Mouse (Mus musculus) retina, postnatal 7 days (tissue): ENCODE measurements around the gene Il10ra.
A peak's percentile ranks its signal among the peaks of the same experiment; 100 is the strongest.

Experiments used
- DNase-seq: peaks from one replicate; pipeline ENCODE4 v3.0.0-alpha.2; 2012; ENCODE audit warnings: low read depth, low spot score

Il10ra gene

DNA sequence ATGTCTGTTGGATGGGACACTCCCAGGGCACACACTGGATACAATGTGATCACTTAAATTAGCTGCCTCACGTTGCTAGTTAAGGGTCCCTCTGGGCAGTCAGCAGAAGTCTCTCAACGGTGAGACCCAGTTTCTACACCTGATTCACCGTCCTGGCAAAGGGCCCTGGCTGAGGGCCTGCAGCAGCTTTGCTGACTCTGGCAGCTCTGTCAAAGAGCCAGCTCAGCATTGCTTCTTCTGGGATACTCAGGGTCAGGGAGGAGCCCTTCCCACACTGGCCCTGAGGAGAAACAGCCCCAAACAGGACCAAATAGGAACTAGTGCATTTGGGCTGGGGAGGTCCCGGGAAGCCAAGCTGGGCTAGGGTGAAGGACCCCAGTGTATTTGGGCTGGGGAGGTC lies 7.5 kb downstream of the Il10ra start:
- no peak for DNase-seq

DNA sequence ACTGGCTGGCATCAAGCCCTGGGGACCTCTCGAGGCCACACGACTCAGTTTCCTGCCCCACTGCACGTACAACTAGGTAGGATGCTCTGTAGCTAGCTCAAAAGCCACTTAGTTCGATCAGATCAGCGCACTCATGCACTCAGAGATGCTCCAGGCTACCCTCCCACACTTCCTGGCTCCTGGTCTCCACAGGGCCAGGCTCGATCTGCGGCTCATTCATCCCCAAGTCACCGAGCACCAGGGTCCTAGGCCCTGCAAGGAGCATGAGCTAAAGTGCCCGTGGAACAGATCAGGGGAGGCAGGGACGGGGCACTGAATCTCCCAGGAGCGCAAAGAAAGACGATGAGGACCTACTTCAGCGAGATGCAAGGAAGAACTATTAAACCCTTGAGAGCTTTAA lies 9.9 kb downstream of the Il10ra start:
- no peak for DNase-seq

DNA sequence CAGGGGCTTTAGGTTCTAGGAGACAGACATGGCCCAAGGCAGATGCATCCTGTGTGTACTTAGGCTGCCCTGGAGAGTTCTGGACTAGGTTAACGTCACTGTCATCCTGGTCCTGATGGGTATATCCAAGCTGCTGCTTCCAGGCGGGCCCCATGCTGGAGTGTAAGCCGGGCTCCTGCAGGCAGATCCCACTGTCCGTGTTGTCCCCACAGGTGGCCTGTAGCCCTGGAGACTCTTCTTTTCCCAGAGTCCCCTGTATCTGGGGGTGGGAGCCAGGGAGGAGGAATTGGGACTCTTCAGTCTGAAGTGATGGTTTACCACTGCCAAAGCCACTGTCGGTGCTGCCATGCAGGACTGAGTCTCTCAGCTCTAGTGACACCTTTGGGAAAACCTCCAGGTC lies 13.0 kb downstream of the Il10ra start:
- DNase-seq = no peak

DNA sequence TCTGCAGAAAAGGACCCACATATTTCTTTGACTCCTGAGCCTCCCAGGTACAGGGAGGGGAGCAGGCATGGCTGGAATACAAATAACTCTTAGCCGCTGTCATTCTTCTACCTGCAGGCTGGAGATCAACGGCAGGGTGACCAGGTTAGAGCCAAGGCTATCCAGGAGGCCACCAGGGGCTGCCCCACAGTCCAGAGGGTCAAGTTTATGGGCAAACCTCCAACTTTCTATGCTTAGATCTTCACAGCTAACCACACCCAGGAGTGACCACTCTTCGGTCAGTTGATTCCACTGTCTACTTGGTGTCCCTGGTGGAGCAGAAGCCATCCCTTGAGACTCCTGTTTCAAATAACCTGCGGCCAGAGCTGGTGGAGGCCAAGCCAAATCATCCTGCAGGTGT lies 13.5 kb downstream of the Il10ra start:
- no peak for DNase-seq

DNA sequence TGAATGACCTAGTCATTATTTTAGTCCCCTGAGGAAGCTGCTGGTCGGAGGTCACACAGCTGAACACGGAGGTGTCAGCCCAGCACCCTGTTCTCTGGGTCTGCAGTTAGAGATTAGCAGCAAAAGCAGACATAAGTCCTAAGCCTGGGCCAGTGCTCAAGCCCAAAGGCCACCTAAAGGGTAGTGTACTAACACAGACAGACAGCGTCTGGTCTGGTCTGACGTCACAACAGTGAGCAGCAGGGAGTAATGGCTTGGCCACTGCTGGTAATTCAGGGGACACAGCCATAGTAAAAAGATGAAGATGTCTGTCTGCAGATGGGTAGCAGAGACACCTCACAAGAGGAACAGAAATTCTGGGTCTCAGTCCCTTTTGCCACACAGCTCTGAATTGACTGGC lies 14.3 kb downstream of the Il10ra start:
- no peak for DNase-seq

DNA sequence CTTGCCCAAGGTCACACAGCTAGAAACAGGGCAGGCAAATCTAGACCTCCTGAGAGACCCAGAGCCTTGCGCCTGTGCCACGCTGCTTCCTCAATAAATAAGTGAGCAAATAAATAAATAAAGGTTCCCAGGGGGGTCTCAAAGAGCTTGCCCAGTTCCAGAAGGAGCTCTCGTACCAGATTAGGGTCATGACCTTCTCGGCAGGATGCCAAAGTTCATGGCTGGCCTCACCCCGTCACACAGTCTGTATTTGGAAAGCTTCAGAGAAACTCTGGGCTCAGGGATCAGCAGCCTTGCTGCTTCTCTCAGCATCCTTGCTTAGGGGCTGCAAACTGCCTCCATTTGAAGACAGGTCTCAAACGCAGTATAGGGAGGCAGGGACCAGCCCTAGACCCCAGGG lies 14.9 kb downstream of the Il10ra start:
- DNase-seq = no peak

DNA sequence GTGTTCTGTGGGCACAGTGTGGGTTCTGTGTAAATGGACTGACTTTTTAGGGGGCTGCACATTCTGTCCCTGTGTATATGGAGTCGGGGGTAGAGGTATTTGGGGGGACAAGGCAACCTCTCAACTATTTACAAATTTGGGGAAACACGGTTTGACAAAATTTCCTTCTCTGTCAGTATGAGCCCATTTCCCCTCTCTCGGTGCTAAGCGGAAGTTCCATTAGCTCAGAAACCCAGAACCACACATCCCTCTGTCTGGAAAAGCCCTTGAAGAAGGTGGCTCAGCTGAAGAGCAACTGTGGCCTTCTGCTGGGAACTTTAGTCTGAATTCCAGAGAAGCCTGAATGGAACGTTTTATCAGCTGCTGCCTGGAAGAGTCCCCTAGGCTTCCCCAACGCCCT lies 16.6 kb downstream of the Il10ra start:
- DNase-seq = no peak

DNA sequence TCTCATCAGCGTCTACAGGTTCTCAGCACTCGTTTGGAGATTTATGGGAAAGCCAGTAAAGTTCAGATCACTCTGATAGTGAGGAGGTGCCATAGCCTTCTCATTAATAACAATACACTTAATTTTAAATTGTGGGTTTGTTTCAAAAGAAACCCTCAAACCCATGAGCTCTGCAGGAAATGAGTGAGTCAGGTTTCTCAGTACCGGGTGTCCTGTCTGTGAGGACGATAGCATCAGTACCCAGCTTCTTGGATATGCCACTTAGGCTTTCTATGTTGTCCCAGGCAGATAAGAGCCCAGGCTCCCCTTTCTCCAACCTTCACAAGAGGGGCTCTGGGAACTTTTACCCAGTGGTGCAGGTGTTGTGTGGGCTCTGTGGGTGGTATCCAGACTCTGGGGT lies 17.0 kb downstream of the Il10ra start:
- DNase-seq = no peak

DNA sequence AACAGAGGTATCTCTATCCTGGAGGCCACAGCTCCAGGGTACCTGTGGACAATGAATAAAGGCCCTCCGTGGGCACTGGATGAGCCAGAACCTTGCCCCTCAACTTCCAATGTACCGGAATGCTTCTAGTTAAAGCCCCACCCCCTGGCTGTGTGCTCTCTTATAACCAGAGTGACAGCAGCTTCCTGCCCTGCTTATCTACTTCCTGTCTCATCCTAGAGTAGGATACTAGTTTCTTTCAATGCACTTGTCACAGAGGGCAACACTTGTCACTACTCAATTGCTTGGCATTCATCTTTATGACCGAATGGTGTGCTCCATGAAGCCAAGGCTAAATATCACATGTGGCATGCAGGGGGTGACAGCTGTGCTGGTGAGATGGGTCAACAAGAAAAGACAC lies 17.7 kb downstream of the Il10ra start:
- no peak for DNase-seq

DNA sequence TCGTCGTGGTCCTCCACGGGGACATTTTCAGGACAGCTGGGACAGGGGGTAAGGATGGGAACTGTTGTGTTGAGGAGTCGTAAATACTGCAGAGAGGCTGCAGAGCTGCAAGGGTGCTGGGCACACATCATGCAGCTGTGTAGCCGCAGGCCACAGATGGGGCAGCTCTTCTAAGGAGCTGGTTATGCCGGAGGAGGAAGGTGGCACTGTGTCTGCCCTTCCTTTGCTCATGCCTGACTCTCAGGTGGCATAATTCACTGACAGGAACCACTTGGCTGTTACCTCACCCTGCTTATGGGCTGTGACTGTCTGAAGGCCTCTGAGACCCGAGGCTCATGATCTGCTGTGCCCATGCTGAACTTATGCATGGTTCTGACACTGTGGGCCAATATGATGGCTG lies 18.6 kb downstream of the Il10ra start:
- DNase-seq = no peak

DNA sequence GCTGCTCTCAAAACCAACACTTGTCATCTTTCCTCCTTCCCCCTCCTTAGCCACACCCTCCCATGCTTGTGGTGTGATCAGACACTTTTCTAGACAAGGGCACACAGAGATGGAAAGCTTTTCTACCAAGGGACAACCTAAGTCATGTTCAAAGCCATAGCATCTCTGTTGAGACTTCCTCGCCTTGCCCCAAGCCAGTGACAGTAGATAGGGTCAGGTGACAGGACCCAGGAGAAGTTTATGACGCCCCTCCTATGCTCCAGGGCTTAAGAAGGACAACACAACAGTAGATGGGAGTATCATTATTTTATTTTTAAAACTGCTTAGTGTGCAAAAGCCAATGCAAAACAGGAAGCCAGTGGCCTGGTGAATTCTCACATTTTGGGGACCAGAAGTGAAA lies 21.4 kb downstream of the Il10ra start:
- no peak for DNase-seq

DNA sequence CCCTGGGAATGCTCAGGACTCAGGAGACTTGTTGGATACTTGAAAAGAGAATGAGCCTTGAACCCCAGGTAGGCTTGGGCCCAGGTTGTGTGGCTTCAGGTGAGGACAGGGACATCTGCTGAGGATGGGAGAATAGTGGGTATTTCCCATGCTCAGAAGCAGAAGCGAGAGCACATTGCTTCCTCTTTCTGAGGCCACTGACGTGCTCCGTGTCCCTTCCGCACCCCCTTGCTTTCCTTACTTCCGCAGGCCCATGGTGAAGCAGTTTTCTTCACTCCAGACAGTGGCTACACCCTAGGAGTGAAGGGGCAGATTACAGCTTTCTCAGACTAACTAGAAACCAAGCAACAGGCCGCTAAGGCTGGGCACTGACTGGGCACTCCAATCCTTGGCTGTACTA lies 22.9 kb downstream of the Il10ra start:
- no peak for DNase-seq

DNA sequence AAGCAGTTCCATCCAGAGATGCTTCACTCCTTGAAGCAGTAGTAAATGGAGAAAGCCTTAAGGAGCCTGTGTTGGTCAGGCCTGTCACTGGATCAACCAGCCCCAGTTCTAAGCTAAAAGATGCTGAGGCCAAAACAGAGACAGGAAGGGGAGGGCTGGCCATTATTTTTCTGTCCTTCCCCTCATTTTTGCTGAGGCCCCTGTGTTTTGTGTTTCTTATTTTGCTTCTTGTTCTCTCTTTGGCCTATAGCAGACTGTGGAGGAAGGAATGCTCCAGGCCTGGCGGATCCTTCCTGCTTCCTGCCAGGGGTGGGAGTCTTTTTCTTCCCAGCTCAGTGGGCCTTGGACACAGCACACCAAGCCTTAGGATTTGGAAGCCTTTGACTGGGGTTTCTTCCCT lies 23.5 kb downstream of the Il10ra start:
- DNase-seq = no peak

DNA sequence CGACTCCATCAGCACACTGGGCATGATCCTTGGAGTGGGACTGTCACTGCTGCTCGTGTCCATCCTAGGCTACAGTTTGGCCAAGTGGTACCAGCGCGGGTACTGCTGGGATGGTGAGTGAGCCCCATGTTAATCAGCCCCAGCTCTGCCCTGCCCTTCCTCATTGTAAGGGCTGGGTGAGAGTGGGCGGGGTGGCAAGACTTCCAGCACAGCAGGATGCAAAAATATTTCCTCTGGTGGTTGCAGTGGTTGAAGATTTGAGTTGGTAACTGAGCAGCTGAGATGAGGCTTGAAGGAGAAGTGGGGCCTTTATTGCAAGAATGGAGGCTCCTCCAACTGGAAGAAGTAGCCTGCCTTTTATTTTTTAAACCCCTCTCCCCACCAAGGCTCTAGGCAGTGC lies 27.6 kb downstream of the Il10ra start:
- no peak for DNase-seq

DNA sequence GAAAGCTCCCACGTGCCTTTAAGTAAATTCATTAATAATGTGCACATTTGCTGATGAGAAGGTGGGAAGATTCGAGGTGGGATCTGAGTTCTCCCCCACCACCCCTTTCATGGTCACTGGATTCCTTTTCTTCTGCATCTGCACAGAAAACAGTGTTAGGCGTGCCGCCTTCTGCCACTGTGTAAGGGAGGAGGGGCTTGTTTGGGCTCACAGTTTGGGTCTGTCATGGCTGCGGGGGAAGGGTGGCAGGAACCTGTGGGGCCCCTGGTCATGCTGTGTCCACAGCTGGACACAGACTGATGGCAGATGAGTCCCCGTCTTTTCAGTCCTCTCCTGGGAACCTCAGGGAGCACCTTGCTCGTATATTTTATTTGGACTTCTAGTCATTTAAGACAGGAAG lies 32.2 kb downstream of the Il10ra start:
- DNase-seq = no peak

DNA sequence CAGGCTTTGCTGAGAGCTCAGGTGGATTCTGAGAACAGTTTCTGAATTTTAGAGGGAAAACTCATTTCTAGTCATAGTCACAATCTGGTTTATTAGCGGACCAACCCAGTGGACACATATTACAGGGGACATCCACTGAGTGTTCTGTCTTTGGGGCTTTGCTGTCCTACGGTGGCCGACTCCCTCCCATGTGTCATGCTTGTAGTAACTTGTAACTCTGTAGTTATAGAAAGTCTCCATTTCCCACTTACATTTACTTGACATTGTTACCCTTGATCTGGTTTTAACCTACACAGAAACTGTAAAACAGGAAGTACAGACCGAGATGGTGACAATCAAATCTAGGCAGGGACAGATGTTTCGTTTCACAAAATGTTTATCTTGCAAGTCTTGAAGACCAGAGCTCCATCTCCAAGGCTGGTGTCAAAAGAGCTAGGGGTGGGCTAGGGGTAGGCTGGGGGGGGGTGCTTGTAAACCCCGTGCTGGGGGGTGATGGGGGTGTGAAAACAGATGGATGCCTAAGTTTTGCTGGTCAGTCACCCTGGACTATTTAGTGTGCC lies 33.2 kb downstream of the Il10ra start:
- DNase-seq = no peak

DNA sequence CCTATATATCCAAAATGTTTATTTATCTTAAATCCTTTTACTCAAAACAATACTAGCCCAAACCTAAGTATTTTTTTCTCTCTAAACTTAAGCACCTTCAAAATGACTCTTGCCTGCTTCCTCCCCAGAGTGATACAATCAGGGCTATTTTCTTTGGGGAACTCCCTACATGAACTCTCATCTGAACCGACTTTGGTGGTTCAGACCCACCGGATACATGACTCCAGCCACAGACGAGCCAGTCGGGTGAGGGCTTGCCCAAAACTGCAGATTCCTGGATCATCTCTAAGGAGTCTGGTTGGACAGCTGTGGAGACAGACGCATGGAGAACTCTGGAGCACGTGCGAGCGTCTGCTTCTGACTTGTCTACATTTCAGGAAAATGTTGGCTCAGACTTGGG lies 39.6 kb downstream of the Il10ra start:
- DNase-seq = no peak

DNA sequence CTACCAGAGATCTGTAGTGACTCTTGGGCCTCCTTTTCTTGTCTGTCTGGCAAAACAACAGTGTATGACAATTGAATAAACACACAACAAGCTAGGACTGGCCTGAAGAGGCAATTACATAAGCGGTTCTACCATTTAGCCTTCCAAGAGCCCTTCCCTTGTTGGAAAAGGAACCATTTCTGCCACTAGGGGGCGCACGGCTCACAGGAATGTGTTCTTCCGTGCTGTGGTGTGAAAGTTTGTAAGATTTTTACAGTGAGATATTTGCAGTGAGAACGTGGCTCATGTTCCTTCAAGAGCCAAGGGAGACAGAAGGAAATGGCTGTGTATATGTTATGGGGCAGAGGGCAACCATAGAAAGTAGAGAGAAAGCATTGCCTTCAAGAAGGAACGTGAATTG lies 47.4 kb downstream of the Il10ra start:
- DNase-seq = peak; percentile 72

DNA sequence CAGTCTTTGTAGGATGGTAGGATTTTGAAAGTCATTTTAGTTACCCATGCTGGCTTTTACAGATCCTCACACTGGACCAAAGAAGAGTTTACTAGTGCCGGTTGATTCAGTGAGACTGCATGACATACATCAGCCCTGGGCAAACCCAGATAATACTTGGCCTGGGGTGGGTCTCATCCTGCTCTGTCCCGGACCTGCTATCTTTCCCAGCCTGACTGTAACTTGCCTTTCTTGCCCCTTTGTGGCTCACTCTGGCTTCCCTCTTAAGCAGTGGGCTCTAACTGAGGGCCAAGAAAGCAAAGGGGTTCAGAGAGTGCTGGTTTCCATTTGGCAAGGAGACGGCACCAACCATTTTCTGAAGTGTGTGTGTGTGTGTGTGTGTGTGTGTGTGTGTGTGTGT lies 49.3 kb downstream of the Il10ra start:
- no peak for DNase-seq

DNA sequence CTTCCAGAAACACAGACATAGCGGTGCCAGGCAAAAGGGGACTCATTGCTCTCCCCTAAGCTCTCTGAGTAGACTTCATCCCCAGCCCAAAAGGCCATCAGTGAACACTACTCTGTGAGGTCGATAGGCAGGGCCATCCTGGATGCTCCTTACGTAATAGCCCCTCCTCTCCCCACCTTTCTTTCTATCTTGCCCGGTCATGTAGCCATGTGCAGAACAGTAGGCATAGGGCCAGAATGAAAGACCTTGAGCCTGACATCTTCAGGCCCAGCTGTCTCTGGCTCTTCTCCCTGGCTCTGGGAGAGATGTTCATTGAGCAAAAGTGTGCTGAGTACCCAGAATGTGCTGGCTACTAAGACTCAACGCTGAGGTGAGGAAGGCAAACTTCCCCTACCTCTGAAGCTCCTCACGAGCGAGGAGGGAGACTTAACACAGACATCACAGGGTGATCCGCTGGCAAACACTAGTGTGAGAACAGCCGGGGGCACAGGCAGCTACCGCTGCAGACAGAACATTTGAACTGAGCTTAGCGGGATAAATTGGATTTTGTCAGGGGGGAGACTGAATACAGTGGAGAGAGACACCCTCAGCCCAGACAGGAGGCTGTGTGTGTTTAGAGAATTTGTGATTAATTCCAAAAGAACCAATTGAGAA lies 53.3 kb downstream of the Il10ra start:
- no peak for DNase-seq

DNA sequence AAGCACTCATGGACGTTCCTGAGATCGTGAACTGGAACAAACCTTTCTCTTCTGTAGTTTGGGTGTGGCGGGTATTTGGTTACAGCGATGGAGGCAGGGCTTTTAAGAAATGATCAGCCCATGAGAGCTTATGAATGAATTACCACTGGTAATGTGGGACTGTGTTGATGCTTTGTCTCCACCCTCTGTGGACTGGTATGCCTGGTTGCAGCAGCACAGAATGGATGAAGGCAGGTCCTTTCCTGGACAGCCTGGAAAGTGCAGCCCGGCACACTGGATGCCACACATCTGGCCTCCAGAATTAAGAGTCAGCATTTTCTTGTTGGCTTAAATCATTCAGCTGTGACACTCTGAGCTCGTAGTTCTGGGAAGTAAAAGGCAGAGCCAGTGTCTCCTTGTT lies 56.9 kb downstream of the Il10ra start:
- DNase-seq = no peak

DNA sequence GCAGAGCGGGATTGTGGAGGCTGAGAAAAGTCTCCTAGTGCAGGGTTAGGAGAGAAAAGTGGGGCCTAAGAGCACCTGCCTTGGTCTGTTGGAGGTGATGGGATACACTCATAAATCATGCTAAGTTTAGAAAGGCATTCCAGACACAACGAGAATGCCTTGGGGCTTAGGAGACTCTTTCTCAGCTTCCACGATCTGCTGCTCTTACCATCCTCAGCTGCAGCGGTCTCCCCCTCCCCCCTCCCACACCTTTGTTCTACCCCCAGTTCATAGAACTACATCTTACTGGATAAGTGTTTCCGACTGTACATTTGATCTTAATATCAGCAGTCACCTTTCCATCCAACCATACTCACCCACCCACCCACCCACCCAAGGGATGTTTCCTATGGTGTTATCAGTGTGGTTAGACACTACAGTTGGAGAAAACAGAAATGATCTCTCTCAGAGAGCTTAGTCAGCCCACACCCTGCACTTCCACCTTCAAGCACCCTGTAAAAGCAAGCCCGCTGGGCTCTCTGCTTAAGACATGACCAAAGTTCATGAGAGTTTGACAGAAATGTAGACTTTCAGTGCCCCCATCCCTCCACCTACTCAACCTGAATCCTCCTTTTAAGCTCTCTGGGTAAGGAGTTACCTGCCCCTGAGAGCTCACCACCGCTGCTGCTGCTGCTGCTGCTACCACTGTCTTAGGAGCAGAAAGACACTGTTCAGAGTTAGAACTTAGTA lies 61.8 kb downstream of the Il10ra start:
- DNase-seq = no peak

DNA sequence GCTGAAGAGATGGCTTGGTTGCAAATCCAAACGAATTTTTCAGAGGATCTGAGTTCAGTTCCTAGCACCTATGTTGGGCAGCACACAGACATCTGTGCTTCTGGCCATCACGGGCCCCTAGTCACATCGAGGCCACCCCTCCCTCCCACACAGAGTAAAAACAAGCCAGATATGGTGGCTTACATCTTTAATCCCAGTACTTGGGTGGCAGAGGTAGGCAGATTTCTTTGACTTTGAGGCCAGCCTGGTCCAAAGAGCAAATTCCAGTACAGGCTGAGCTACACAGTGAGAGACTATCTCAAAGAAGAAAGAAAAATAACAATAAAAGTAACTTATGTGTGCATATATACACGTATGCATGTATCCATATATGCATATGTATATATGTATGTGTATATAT lies 62.8 kb downstream of the Il10ra start:
- DNase-seq = no peak
